Mouse (Mus musculus) mature B cell (primary cell): ENCODE results near the gene Dgkz.

Source experiments
- in situ Hi-C: fragments of 300-500 bp; cut with MboI; formaldehyde crosslinking; loops from 2 replicates; pipeline ENCODE4 v1.14.3; 2019

Dgkz gene

GRCm38 (mm10) chr2:91920130-91920529, 55.5 kb downstream of the Dgkz start:
- in situ Hi-C loops: no loop called here

- in situ Hi-C loops: no loop called here
These were observed 58.6 kb downstream of the Dgkz start for GRCm38 (mm10) chr2:91917096-91917495.

GRCm38 (mm10) chr2:91916346-91916977, 59.2 kb downstream of the Dgkz start:
- in situ Hi-C loops: no loop called here

- in situ Hi-C loops: no loop called here
These were observed 62.1 kb downstream of the Dgkz start for GRCm38 (mm10) chr2:91913328-91914110.

GRCm38 (mm10) chr2:91912616-91913015, 63.0 kb downstream of the Dgkz start:
- in situ Hi-C loops: no loop called here

DNA sequence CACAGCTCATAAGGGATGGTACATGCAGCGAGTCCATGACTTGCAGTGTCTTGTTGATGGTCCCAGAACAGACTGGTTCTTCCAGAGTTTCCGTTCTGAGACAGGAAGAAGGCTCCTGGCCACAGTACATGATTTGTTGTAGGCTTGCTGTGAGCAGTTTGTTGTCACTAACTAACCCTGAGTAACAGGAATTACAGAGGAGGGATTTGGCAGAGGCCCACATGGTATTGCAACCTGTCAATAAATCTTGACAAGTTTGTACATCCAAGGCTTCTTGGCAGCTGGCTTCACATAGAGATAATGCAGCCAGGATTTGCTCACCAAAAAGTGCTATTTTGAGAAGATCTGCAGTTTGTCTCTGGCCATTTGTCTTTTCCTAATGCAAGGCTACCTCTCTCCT, 69.5 kb downstream of the Dgkz start:
- in situ Hi-C loops: no loop called here

- in situ Hi-C loops: no loop called here
These were observed 70.9 kb downstream of the Dgkz start for GRCm38 (mm10) chr2:91904618-91905307.

GRCm38 (mm10) chr2:91903171-91903925, 72.3 kb downstream of the Dgkz start:
- in situ Hi-C loops: no loop called here

- in situ Hi-C loops: no loop called here
These were observed 73.3 kb downstream of the Dgkz start for GRCm38 (mm10) chr2:91902336-91902735.

DNA sequence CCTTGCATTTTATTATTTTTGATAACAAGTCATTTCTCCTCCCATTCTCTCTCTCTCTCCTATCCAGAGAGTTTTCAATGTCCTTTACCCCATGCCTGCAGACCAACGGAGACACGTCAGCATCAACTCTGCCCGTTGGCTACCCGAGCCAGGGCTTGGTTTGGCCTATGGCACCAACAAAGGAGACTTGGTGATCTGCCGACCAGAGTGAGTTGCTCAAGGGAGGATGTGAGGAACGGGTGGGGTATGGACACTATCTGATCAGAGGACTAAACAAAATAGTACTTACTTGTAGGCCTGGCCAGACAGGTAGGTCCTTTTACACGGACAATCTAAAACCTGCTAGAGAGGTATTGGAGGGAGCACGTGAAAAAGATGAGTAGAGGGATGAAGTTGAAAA, 75.2 kb downstream of the Dgkz start:
- in situ Hi-C loops: no loop called here

DNA sequence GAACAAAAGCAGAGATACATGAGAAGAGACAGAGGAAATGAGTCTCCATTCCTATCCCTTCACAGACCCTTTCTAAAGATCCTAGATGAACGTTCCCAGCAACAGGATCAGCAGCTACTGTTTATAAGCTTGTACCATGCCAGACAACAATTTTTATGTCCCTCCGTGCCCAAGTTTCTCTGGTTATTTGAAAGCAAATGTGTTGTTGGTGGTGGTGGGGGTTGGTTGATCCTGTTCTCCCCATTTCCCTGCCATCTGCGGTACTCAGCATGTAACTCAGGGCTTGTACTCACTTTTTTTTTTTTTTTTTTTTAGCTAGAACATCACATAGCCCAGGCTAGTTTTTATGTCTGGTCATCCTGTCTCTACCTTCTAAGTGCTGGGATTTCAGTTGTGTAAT, 76.5 kb downstream of the Dgkz start:
- in situ Hi-C loops: no loop called here

GRCm38 (mm10) chr2:91897968-91898367, 77.7 kb downstream of the Dgkz start:
- in situ Hi-C loops: no loop called here

DNA sequence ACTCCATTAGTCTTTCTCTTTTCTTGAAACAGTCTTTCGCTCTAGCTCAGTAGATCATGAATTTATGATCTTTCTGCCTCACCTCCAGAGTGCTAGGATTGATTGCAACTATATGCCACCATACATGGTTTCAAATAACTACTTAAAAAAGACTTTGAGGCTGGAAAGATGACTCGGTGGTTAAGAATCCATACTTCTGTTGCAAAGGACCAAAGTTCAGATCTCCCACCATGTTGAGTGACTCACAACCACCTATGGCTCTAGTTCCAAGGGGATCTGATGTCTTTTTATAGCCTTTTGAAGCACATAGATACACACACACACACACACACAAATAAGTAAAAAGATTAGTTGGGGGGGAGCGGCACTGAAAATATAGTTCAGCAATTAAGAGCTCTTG, 80.3 kb downstream of the Dgkz start:
- in situ Hi-C loops: no loop called here

GRCm38 (mm10) chr2:91894716-91895115, 80.9 kb downstream of the Dgkz start:
- in situ Hi-C loops: no loop called here

GRCm38 (mm10) chr2:91884616-91885015, 91.0 kb downstream of the Dgkz start:
- in situ Hi-C loops: no loop called here

GRCm38 (mm10) chr2:91883961-91884360, 91.7 kb downstream of the Dgkz start:
- in situ Hi-C loops: no loop called here
